In the genomic region with DNA sequence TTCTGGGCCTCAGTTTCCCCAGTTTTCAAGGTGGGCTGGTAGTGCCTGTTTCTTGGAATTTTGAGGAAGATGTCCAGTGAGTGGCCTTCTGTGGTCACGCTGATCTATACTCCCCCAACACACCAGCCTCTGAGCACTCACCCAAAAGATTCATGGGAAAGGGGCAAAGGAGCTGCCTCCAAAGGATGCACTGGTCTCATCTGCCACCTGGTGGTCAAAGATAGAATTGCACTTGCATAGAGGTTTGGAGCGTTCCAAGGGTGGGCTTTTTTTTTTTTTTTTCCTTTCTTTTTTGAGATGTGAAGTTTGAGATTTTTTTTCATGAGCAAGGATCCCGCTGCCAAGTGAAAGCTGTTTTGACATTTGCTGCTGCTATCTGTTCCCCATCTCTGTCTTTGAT, we compare ENCODE assay signal across 7 mouse cellular contexts. TPM values are rescaled to one million over a fixed set of nuclear protein-coding genes. Genes with fewer than 3 reads are reported as not detected.
DNase-seq lines count a peak whose midpoint lies in the region; ATAC-seq lines count a peak whose summit lies in the region.

No protein-coding gene starts in this region.

- ATAC-seq in CD4-positive, CD25-positive, alpha-beta regulatory T cell, adult 4 months: peak; percentile 67
- ATAC-seq in megakaryocyte progenitor cell, adult 5-6 weeks (replicated peaks; ENCODE audit: poor library complexity): peak; percentile 68

- peak; percentile 63 for DNase-seq in Muller cell, postnatal 12 days (ENCODE audit: inconsistent ontology term)
- peak; percentile 89 to 94 for DNase-seq in cerebellum, postnatal 14 days
- DNase-seq in gastrocnemius, postnatal 25 days: peak; percentile 32
- DNase-seq in kidney, postnatal 4 days: peak; percentile 82 to 88
- DNase-seq in right cerebral cortex, postnatal 4 days: peak; percentile 82

RNA-seq across cellular contexts. Expression of gene Slc2a6, which starts 10.8 kb away (rescaled TPM):
- 1 to 10 TPM; 2.4 to 5.6 TPM for polyA plus RNA-seq in CD4-positive, CD25-positive, alpha-beta regulatory T cell, adult 4 months (2017; shearing (Covaris generic))
- total RNA-seq in gastrocnemius, postnatal 25 days (2021): under 1 TPM; 0.10 to 0.16 TPM
- total RNA-seq in megakaryocyte progenitor cell, adult 5-6 weeks (2015): 2.7 and 2.9 TPM in 2 replicates
- total RNA-seq in megakaryocyte progenitor cell, adult 5-6 weeks (2017): 4.6 and 6.7 TPM in 2 replicates

RNA-seq across cellular contexts. Expression of gene Cacfd1, which starts 28.9 kb away (rescaled TPM):
- polyA plus RNA-seq in CD4-positive, CD25-positive, alpha-beta regulatory T cell, adult 4 months (2017; shearing (Covaris generic)): 10 to 100 TPM; 18.6 to 18.9 TPM
- 10 to 100 TPM; 27.9 to 30.2 TPM for total RNA-seq in gastrocnemius, postnatal 25 days (2021)
- 15.9 and 18.2 TPM in 2 replicates for total RNA-seq in megakaryocyte progenitor cell, adult 5-6 weeks (2015)
- total RNA-seq in megakaryocyte progenitor cell, adult 5-6 weeks (2017): 5.1 and 11.5 TPM in 2 replicates

RNA-seq across cellular contexts. Expression of gene Mymk, which starts 33.4 kb away (rescaled TPM):
- not detected for polyA plus RNA-seq in CD4-positive, CD25-positive, alpha-beta regulatory T cell, adult 4 months (2017; shearing (Covaris generic))
- 10 to 100 TPM in 1 of 2 experiments, 1 to 10 TPM in 1; 4.8 to 14.4 TPM for total RNA-seq in gastrocnemius, postnatal 25 days (2021)
- not detected in 2 replicates for total RNA-seq in megakaryocyte progenitor cell, adult 5-6 weeks (2015)
- not detected in 2 replicates for total RNA-seq in megakaryocyte progenitor cell, adult 5-6 weeks (2017)

RNA-seq across cellular contexts. Expression of gene Adamtsl2, which starts 40.6 kb away (rescaled TPM):
- under 1 TPM in 1 of 2 experiments, not detected in 1; 0.31 TPM for polyA plus RNA-seq in CD4-positive, CD25-positive, alpha-beta regulatory T cell, adult 4 months (2017; shearing (Covaris generic))
- total RNA-seq in gastrocnemius, postnatal 25 days (2021): 1 to 10 TPM; 8.2 to 8.7 TPM
- total RNA-seq in megakaryocyte progenitor cell, adult 5-6 weeks (2015): not detected in 2 replicates
- total RNA-seq in megakaryocyte progenitor cell, adult 5-6 weeks (2017): not detected in 2 replicates

Comparison
In these comparisons a context has a peak if more than half of its experiments do, and no peak if none do; other contexts are left out.
1. Peak in every context shown above with its lines: DNase-seq and ATAC-seq.
2. DNase-seq: peak in every context shown above with its lines; median percentile 92 in cerebellum, postnatal 14 days; 85 in kidney, postnatal 4 days; 82 in right cerebral cortex, postnatal 4 days; 63 in Muller cell, postnatal 12 days; 32 in gastrocnemius, postnatal 25 days.
3. RNA of gene Mymk, which starts 33.4 kb away (total RNA-seq): 4.8 to 14.4 TPM in gastrocnemius, postnatal 25 days; not detected in megakaryocyte progenitor cell, adult 5-6 weeks; every median in the first group is over 4 times any median in the second.